11 mouse cellular contexts compared by ENCODE assay signal in genomic region chr11:5650321-5650720, GRCm38 (mm10).
A peak's percentile ranks its signal among the peaks of the same experiment; 100 is the strongest.
DNase-seq lines count a peak whose midpoint lies in the region; ATAC-seq and TF ChIP-seq lines count a peak whose summit lies in the region.
"Had no signal": no experiment of that assay in that cellular context is flagged by ENCODE, and none has a peak within 500 bp of the region (broad histone marks: within the 10 kb centered on the region; RNA-seq: fewer than 3 reads in every experiment).

No protein-coding gene starts in this region.

- TF ChIP-seq CTCF in brain, embryonic 14.5 days (IDR thresholded peaks at IDR 0.05; ENCODE audit: borderline replicate concordance, extremely low read depth, insufficient read depth, insufficient read length): 0 out of 2 replicates have a peak, but pooled peaks have one; percentile 3

- H3K36me3 ChIP-seq in midbrain, embryonic 14.5 days (ENCODE audit: control insufficient read depth, insufficient read depth, low read length): no peaks in the 10 kb centered on the region
- H3K36me3 ChIP-seq in midbrain, embryonic 11.5 days (ENCODE audit: control insufficient read depth, insufficient read depth, low read length): no peaks in the 10 kb centered on the region
- H3K36me3 ChIP-seq: embryonic facial prominence, embryonic 12.5 days; liver, embryonic 13.5 days had no signal

- TF ChIP-seq POLR2A in brain, embryonic 14.5 days (IDR thresholded peaks at IDR 0.05; ENCODE audit: borderline replicate concordance, extremely low read depth, insufficient read depth, insufficient read length, poor library complexity, severe bottlenecking): no peak

- no peaks in the 10 kb centered on the region for H3K4me1 ChIP-seq in midbrain, embryonic 14.5 days (ENCODE audit: control insufficient read depth, insufficient read depth, low read length)
- no peaks in the 10 kb centered on the region for H3K4me1 ChIP-seq in midbrain, embryonic 11.5 days (ENCODE audit: control insufficient read depth, insufficient read depth, low read length)
- H3K4me1 ChIP-seq: embryonic facial prominence, embryonic 12.5 days; liver, embryonic 13.5 days had no signal

- no peak overlapping the region for H3K9ac ChIP-seq in midbrain, embryonic 14.5 days (replicated peaks; ENCODE audit: low read length)
- H3K9ac ChIP-seq in midbrain, embryonic 11.5 days (ENCODE audit: low read length): no peak overlapping the region
- H3K9ac ChIP-seq: embryonic facial prominence, embryonic 12.5 days; liver, embryonic 13.5 days had no signal

- 60% methylated on average over 7 of the region's 7 CpGs for WGBS in midbrain, embryonic 14.5 days
- whole genome bisulfite sequencing in midbrain, embryonic 11.5 days: 67% methylated on average over 7 of the region's 7 CpGs

- H3K4me2 ChIP-seq in midbrain, embryonic 14.5 days (ENCODE audit: low read length): no peak overlapping the region
- H3K4me2 ChIP-seq in midbrain, embryonic 11.5 days: no peak overlapping the region
- H3K4me2 ChIP-seq: embryonic facial prominence, embryonic 12.5 days; liver, embryonic 13.5 days had no signal

- no peak overlapping the region for H3K4me3 ChIP-seq in midbrain, embryonic 14.5 days (replicated peaks; ENCODE audit: low read depth, low read length)
- no peak overlapping the region for H3K4me3 ChIP-seq in midbrain, embryonic 11.5 days (ENCODE audit: low read depth, low read length)
- H3K4me3 ChIP-seq: embryonic facial prominence, embryonic 12.5 days; liver, embryonic 13.5 days had no signal

- H3K27ac ChIP-seq in midbrain, embryonic 14.5 days (replicated peaks; ENCODE audit: low read depth, low read length): no peak overlapping the region
- no peak overlapping the region for H3K27ac ChIP-seq in midbrain, embryonic 11.5 days (ENCODE audit: low read depth, low read length)
- H3K27ac ChIP-seq: embryonic facial prominence, embryonic 12.5 days; liver, embryonic 13.5 days had no signal

- no peak for ATAC-seq in midbrain, embryonic 14.5 days (ENCODE audit: low FRiP score, low TSS enrichment)
- no peak for ATAC-seq in midbrain, embryonic 11.5 days (ENCODE audit: low FRiP score)
- ATAC-seq in monocyte, adult 5-6 weeks (replicated peaks; ENCODE audit: insufficient number of reproducible peaks, low FRiP score, low TSS enrichment, poor library complexity, severe bottlenecking): no peak
- ATAC-seq: activated CD4-positive, CD25-positive, alpha-beta regulatory T cell, adult 4 months had no signal

- DNase-seq in heart, postnatal 10 days: peak; percentile 11 to 16
- no peak for DNase-seq in heart, adult 8-10 months (ENCODE audit: low spot score)
- DNase-seq in midbrain, embryonic 14.5 days: peak; percentile 9
- no peak for DNase-seq in midbrain, embryonic 11.5 days (ENCODE audit: low spot score, missing footprints)
- DNase-seq in brain, embryonic 14.5 days (ENCODE audit: low read depth): peak; percentile 20
- DNase-seq in thymus, postnatal 25 days: peak; percentile 28
- DNase-seq in left cerebral cortex, postnatal 10 days (ENCODE audit: extremely low spot score in 1 of 2, low spot score in 2 of 2): no peak
- DNase-seq: liver, embryonic 13.5 days had no signal

- intact Hi-C loops in heart, postnatal 10 days (cut with DNase I): no loop called here
- intact Hi-C loops in left cerebral cortex, postnatal 10 days (cut with DNase I): no loop called here

- H3K27me3 ChIP-seq in midbrain, embryonic 14.5 days (ENCODE audit: control insufficient read depth, insufficient read depth, low read length): no peaks in the 10 kb centered on the region
- H3K27me3 ChIP-seq in midbrain, embryonic 11.5 days (ENCODE audit: control insufficient read depth, insufficient read depth, low read length): no peaks in the 10 kb centered on the region
- H3K27me3 ChIP-seq: embryonic facial prominence, embryonic 12.5 days; liver, embryonic 13.5 days had no signal

- H3K9me3 ChIP-seq in midbrain, embryonic 14.5 days (ENCODE audit: control insufficient read depth, low read length): no peaks in the 10 kb centered on the region
- no peaks in the 10 kb centered on the region for H3K9me3 ChIP-seq in midbrain, embryonic 11.5 days (ENCODE audit: control insufficient read depth, low read length)
- H3K9me3 ChIP-seq: embryonic facial prominence, embryonic 12.5 days; liver, embryonic 13.5 days had no signal

Comparison
In these comparisons a context has a peak if more than half of its experiments do, and no peak if none do; other contexts are left out.
1. DNase-seq: peak in heart, postnatal 10 days (2 of 2), midbrain, embryonic 14.5 days (single experiment), brain, embryonic 14.5 days (single experiment) and thymus, postnatal 25 days (single experiment); none in heart, adult 8-10 months (single experiment), midbrain, embryonic 11.5 days (single experiment) and left cerebral cortex, postnatal 10 days (0 of 2).